Mouse (Mus musculus) embryo, embryonic 11 days (tissue): Measurements from ENCODE around the gene Rab40b.
A peak's percentile ranks its signal among the peaks of the same experiment; 100 is the strongest.

Experiments used
- DNase-seq: peaks from one replicate; pipeline ENCODE4 v3.0.0-alpha.2; 2015

Rab40b gene

GRCm38 (mm10) chr11:121387750-121388553 is at the start of gene Rab40b:
Gene Rab40b (minus strand): TSS chr11:121388251.
- DNase-seq: peak; percentile 99

GRCm38 (mm10) chr11:121437236-121437635 is 49.2 kb upstream of the Rab40b start:
- DNase-seq: no peak

GRCm38 (mm10) chr11:121434156-121435155 is 46.4 kb upstream of the Rab40b start, which contains the start of gene Fn3k:
Gene Fn3k (plus strand): TSS chr11:121434913.
- DNase-seq: peak; percentile 81

GRCm38 (mm10) chr11:121433397-121433796 is 45.3 kb upstream of the Rab40b start:
- DNase-seq: no peak

- DNase-seq: no peak
Measured at GRCm38 (mm10) chr11:121421553-121422173, 33.6 kb upstream of the Rab40b start.

GRCm38 (mm10) chr11:121420830-121421552 is 32.9 kb upstream of the Rab40b start, which contains the start of gene Fn3krp:
Gene Fn3krp (plus strand): TSS chr11:121421401.
- peak; percentile 98 for DNase-seq

GRCm38 (mm10) chr11:121420379-121420778 is 32.3 kb upstream of the Rab40b start:
- DNase-seq: no peak

- no peak for DNase-seq
Measured at GRCm38 (mm10) chr11:121418932-121419331, 30.9 kb upstream of the Rab40b start.

- no peak for DNase-seq
Measured at GRCm38 (mm10) chr11:121417971-121418370, 29.9 kb upstream of the Rab40b start.

GRCm38 (mm10) chr11:121415351-121415750 is 27.3 kb upstream of the Rab40b start:
- DNase-seq: no peak

GRCm38 (mm10) chr11:121414762-121415161 is 26.7 kb upstream of the Rab40b start:
- no peak for DNase-seq

GRCm38 (mm10) chr11:121407366-121408155 is 19.5 kb upstream of the Rab40b start:
- no peak for DNase-seq

- no peak for DNase-seq
Measured at GRCm38 (mm10) chr11:121392405-121392804, 4.4 kb upstream of the Rab40b start.

GRCm38 (mm10) chr11:121390793-121391192 is 2.7 kb upstream of the Rab40b start:
- DNase-seq: no peak

- no peak for DNase-seq
Measured at GRCm38 (mm10) chr11:121388554-121388945, 499 bp upstream of the Rab40b start.

- peak; percentile 15 for DNase-seq
Measured at GRCm38 (mm10) chr11:121380294-121380693, 7.8 kb downstream of the Rab40b start.

- DNase-seq: no peak
Measured at GRCm38 (mm10) chr11:121378644-121379043, 9.4 kb downstream of the Rab40b start.

- DNase-seq: no peak
Measured at GRCm38 (mm10) chr11:121373305-121373704, 14.7 kb downstream of the Rab40b start.

GRCm38 (mm10) chr11:121370337-121370994 is 17.6 kb downstream of the Rab40b start:
- DNase-seq: no peak

GRCm38 (mm10) chr11:121369622-121370021 is 18.4 kb downstream of the Rab40b start:
- DNase-seq: peak; percentile 36

- no peak for DNase-seq
Measured at GRCm38 (mm10) chr11:121368731-121369130, 19.3 kb downstream of the Rab40b start.
